Mouse (Mus musculus): ENCODE measurements at regions not wholly inside any gene's neighbourhood (a gene's known extent, or its start where the extent isn't known, plus 50 kb on each side); places are given as distances from the start of the nearest gene placed in this dataset.

- no peak for TF ChIP-seq POLR2A (IDR thresholded peaks at IDR 0.05; ENCODE audit: insufficient read length, low read depth)
- TF ChIP-seq MYOG (IDR thresholded peaks at IDR 0.05; ENCODE audit: control insufficient read depth in 1 of 3, insufficient read depth in 1 of 3, insufficient read length in 2 of 3, low read depth in 2 of 3) = no peak
- no peak for TF ChIP-seq SRF (IDR thresholded peaks at IDR 0.05; ENCODE audit: control insufficient read depth, insufficient read length, low read depth)
- TF ChIP-seq TCF12 (IDR thresholded peaks at IDR 0.05; ENCODE audit: insufficient read depth, poor library complexity, severe bottlenecking) = no peak
- no peak for TF ChIP-seq POLR2AphosphoS2 (IDR thresholded peaks at IDR 0.05; ENCODE audit: insufficient read length, low read depth)
- TF ChIP-seq MAX (IDR thresholded peaks at IDR 0.05; ENCODE audit: low read depth) = no peak
- TF ChIP-seq MYOD1 (IDR thresholded peaks at IDR 0.05; ENCODE audit: control insufficient read depth in 1 of 3, insufficient read length in 2 of 3, low read depth in 2 of 3) = no peak
These were observed 64.7 kb upstream of the Nrip1 start for GRCm38 (mm10) chr16:76438093-76438883.

All from myocyte (in vitro differentiated cells).